Mouse (Mus musculus): ENCODE measurements around the gene Brs3.

GRCm38 (mm10) chrX:57042774-57043173 lies at the start of gene Brs3:
- no peak for TF ChIP-seq CTCF (IDR thresholded peaks at IDR 0.05; ENCODE audit: control insufficient read depth, insufficient read depth, insufficient replicate concordance, low read depth, low read length)
- TF ChIP-seq POLR2A (IDR thresholded peaks at IDR 0.05; ENCODE audit: control insufficient read depth, low read depth, low read length) = no peak
